Mouse (Mus musculus) neural tube, embryonic 10.5 days (tissue): ENCODE results near the gene Tmem208.

ENCODE experiments used
- DNase-seq: peaks from one replicate; pipeline ENCODE4 v3.0.0-alpha.2; 2017; ENCODE audit warnings: low spot score; ENCODE audit errors: extremely low spot score

The Tmem208 gene

GRCm38 (mm10) chr8:105353583-105354135, 27.5 kb downstream of the Tmem208 start:
- no peak for DNase-seq

GRCm38 (mm10) chr8:105354549-105354948, 28.4 kb downstream of the Tmem208 start:
- no peak for DNase-seq

GRCm38 (mm10) chr8:105355179-105356024, 29.2 kb downstream of the Tmem208 start:
- peak; percentile 51 for DNase-seq

DNA sequence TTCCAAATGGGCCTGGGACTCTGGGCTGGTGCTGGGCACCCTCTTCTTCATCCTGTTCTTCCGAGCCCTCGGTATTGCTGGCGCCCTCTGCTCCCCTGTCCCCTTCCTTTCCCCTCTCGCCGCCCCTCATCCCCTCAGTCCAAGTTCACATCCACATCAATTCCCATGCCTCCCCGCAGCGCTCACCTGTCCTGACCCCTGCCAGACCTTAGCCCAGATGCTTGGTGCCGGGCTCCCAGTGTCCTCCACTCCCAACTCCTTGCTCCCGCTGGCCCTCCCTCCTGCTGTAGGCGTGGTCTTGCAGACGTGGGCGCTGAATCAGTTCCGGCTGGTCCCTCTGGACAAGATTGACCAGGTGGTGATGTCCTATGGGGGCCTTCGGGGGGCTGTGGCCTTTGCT, 30.5 kb downstream of the Tmem208 start:
- DNase-seq: no peak

DNA sequence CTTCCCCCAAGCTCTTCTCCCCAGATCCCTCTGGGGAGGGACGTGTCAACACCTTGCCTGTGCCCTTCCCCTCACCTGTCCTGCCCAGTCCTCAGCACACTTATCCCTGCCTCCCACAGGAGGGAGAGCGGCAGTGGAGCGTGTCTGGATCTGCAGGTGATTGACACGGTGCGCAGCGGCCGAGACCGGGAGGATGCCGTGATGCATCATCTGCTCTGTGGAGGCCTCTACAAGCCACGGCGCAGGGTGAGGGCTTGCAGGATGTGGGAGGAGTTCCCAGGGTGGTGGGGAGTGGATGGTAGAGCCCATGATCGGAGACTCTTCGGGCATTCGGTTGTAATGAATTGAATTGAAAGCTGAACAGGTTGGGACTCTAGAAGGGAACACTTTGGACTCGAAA, 33.1 kb downstream of the Tmem208 start:
- no peak for DNase-seq

DNA sequence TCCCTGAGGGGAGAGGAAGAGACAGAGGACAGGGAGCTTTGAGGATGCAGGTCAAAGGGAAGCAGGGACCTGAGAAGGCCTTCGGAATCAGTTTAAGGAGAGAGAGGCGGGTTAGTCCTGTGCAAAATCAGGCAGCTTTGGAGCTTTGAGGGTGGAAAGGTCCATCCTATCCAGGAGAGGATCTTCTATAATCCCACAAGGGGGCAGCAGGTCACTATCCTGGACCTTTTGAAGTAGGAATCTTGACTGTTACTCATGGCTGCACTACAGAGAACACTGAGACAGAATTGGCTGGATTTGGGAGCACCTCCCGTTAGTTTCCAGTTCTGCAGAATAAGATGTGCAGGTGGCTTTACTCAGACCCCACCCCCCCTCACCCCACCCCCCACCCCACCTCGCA, 33.5 kb downstream of the Tmem208 start:
- no peak for DNase-seq

- DNase-seq: no peak
These were observed 35.9 kb downstream of the Tmem208 start for GRCm38 (mm10) chr8:105361751-105362702.

GRCm38 (mm10) chr8:105367107-105367506, 41.0 kb downstream of the Tmem208 start:
- DNase-seq: no peak

DNA sequence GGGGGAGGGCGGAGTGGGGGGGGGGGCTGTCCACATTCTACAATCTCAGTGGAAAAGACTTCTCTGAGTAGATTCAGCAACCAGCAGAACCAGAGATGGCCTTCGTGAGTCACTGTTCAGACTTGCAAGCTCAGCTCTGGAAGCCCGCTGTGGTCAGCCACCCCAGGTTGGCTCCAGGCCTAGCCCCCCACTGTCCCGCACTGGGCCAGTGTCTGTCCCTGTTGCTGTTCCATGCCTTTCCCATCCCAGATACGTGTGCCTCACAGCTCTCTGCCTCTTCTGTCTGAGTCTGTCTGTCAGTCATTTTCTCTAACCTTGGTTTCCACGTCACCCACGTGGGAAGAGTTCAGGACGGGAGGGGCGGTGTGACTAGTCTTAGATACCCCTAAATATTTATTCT, 46.3 kb downstream of the Tmem208 start:
- no peak for DNase-seq

DNA sequence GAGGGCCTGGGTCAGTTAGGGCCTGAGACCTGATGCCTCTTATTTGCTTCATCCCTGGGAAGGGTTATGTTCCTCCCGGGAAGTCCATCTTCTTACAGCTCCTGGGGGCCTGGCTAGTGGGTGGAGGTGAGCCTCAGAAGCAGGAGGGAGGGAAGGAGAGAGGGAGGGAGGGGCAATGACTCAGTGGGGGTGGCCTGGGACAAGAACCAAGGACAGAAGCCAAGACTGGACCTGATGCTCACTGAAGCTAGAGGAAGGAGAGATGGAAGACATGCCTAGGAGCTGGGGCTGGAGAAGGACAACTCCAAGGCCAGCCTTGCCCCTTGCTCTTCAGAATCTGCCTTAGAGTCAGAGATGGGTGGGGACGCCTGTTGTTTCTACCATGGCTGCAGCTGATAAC, 46.9 kb downstream of the Tmem208 start, which contains the start of gene Plekhg4:
Plekhg4 (plus strand) TSS at position 243 of the 400 bp plus-strand sequence.
- DNase-seq: no peak

DNA sequence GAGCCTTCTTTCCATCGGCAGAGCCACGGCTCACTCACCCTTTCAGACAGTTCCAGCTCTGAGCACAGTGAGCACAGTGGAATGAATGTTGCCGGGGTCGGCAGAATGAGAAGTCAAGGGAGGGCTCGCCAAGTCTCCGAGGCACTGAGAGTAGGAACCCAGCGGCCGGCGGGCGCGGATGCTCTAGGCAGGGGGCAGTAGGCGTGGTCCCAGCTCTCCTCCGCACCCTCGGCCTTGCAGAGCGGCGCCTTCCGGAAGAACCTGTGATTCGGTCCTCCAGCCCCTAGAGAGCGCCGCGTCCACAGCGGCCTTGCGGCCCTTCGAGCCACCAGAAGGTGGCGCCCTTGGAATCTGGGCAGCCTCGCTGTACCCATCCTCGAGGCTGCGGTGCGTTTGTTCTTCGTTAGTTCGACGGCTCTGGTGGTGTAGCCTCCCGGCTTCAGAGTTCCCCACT, 48.4 kb downstream of the Tmem208 start:
- DNase-seq: peak; percentile 49

DNA sequence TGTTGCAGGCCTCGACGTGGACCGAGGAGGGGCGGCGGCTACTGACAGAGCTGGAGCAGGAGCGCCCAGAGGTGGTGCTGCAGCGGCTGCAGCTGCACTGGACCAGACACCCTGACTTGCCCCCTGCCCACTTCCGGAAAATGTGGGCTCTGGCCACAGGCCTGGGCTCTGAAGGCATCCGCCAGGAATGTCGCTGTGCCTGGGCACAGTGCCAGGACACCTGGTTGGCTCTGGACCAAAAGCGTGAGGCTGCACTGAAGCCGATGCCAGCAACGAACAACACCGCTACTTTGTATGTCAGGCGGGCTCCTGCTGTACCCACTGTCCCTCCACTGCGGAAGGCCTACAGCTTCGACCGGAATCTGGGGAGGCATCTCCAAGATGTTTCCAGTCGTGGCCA, 52.5 kb downstream of the Tmem208 start:
- DNase-seq: no peak

DNA sequence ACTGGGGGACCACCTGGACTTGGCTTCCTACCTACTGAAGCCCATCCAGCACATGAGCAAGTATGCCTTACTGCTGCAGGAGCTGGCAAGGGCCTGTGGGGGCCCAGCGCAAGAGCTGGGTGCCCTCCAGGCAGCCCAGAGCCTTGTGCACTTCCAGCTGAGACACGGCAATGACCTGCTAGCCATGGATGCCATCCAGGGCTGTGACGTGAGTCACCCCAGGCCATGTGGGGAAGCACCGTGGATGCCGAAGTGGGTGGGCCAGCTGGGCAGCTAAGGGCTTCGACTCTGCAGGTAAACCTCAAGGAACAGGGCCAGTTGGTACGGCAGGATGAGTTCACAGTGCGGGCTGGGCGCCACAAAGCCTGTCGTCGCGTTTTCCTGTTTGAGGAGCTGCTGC, 54.2 kb downstream of the Tmem208 start:
- DNase-seq: no peak

DNA sequence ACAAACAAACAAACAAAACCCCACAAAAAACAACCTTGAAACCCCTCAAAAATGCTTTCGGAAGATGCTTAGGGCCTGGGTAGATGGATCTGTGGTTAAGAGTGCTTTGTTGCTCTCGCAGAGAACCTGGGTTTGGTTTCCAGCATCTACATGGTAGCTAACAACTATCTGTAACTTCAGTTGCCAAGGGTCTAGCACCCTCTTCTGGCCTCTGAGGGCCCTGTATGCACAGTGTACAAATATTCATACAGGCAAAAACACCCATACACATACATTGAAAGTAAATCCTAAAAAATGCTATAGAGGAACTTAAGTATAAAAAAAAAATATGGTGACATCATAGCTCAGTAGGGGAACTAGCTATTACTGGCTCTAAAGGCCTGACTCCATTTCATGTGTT, 57.9 kb downstream of the Tmem208 start:
- no peak for DNase-seq
